Mouse (Mus musculus): ENCODE measurements at regions not wholly inside any gene's neighbourhood (a gene's known extent, or its start where the extent isn't known, plus 50 kb on each side); places are given as distances from the start of the nearest gene placed in this dataset.

DNA sequence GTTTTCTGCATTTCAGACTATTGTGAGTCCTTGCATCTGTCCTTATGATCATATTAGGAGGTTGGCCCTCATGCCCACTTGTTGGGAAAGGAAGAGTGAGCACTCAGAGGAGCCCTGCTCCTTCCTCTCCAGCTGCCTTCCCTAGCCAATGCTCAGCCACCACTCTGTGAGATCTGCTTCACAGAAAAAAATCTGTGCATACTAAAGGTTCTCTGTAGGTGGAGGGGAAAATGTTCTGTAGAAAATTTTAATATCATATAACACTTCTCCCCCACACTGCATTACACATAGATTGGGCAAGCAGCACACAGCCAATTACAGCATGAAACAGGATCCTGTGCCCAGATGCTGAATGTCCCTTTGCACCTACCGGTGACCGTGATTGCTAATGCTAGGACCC, 185.7 kb downstream of the Lmo4 start:
- no peak for TF ChIP-seq CTCF (IDR thresholded peaks at IDR 0.05)
- TF ChIP-seq EP300 (IDR thresholded peaks at IDR 0.05), result no peak

Data from lung, postnatal 0 days (tissue).